Mouse (Mus musculus): ENCODE measurements around the gene Rcbtb2.

GRCm38 (mm10) chr14:73237848-73238321, 115.0 kb downstream of the Rcbtb2 start, which contains the start of gene Lpar6:
- TF ChIP-seq POLR2A (IDR thresholded peaks at IDR 0.05; ENCODE audit: low read depth, low read length) (no peak), CTCF (conservative IDR thresholded peaks at IDR 0.05; ENCODE audit: insufficient read depth, insufficient read length, low read depth, low read length) (no peak)
